Mouse (Mus musculus): ENCODE results near the gene Ogfr. TPM values are rescaled to one million over a fixed set of nuclear protein-coding genes. Genes with fewer than 3 reads are reported as not detected.

The Ogfr gene
- polyA plus RNA-seq (2012; fragmentation: generic; extraction: Trizol), result 10 to 100 TPM; 41.1 to 83.0 TPM

DNA sequence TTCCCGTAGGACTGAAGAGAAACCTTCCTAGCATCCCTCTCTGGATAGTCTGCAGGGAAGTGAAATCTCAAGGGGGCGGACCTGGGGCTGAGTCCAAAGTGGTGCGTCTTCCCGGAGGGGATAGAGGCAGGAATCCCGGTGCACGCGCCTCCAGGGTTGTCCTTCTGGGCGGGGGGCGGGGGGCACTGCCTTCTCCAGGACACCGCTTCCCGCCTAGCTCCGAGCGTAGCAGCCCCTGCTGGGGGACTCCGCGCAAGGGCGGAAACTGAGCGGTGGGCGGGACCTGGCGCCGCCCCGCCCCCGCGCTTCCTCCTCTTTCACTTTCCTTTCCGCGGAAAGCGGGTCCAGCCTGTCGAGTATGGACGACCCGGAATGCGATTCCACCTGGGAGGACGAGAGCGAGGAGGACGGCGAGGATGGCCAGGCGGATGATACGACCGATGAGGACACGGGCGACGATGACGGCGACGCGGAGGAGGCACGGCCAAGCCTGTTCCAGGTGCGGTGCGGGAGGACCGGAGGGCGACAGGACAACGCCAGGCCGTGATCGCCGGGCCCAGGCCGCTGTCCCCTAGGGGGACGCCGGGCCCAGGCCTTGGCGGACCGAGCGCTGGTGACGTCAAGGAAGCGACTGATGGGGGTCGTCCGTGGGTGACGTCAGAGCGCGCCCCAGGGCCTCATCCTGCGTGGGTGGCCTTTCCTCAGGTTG is at the start of gene Ogfr:
TSS of gene Ogfr (plus strand) at position 123 of the 709 bp plus-strand sequence.

DNA sequence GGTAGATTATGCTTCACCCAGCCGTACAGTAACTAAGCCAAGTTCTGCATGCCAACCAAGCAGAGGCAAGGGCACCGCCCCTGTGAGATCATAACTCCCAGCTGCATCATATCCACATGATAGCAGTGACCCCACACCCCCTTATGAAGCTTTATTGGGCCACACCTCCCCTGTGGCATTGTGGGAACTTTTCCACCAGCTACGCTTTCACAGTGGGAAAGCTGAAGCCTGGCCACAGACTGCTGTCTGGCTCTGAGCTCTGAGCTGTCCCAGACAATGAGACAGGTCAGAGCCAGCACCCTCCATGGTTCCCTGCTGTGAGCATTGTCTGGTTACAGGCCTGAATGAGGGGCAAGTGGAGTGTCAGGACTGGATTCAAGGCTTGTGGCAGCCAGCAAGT is 8.0 kb upstream of the Ogfr start, which contains the start of gene Mrgbp:
TSS of gene Mrgbp (plus strand) at position 303 of the 400 bp plus-strand sequence.

DNA sequence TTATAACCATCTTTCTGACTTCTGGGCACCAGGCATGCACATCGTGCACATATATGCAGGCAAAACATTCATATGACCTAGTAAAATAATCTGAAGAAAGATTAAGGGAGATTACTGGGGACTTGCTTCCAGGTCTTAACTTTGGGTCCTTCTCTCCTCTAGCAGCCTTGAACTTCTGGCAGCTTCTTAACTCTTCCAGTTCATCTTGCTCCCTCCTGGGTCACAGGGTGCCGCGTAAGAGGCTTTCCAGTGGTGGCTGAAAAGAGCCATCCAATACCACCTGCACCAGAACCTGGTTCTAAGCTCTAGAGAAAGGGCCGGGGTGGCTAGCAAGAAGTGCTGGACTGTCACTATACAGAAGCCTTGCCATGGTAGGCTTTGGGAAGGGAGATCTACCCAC is 8.4 kb downstream of the Ogfr start, which contains the start of gene Col9a3:
TSS of gene Col9a3 (plus strand) at position 301 of the 400 bp plus-strand sequence.

DNA sequence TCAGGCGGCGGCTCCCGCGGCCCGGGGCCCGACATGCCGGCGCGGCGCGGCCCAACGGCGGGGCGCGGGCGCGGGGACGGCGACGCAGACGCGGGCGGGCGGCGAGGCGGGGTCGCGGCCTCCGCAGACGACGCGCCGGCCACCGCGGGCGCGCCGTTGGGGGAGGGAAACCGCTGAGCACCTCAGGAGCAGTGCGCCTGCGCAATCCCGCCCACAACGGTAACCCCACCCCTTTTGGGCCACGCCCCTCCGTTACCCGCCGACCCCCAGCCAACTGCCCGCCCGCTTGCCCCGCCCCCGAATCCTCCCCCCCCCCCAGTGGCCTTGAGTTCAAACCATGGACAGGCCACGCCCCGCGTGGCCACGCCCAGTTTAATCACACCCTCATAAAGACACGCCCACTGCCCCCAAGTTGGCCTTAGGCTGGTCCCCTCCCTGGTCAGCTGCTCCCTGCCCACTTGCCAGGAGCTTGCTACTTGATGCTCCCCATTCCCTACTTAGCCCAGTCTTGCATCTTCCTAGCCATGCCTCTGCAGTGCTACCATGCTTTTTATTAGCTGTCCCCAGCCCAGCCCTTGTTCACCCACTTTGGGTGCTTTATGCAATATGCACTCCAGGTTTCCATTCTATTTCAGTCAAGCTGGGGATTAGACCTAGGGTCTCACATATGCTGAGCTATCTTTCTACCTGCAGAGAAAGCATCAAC is 53.7 kb downstream of the Ogfr start, which contains the start of gene Tcfl5:
TSS of gene Tcfl5 (minus strand) at position 154 of the 706 bp plus-strand sequence.

Other genes starting within 250 kb of the Ogfr start
- 1 to 10 TPM in 1 of 2 experiments, not detected in 1; 2.5 TPM for gene Slco4a1, start 133.0 kb upstream of the Ogfr start, polyA plus RNA-seq (2012; fragmentation: generic; extraction: Trizol)
- not detected for gene Ntsr1, start 89.3 kb upstream of the Ogfr start, polyA plus RNA-seq (2012; fragmentation: generic; extraction: Trizol)
- gene Mrgbp, start 7.9 kb upstream of the Ogfr start, polyA plus RNA-seq (2012; fragmentation: generic; extraction: Trizol), result 10 to 100 TPM in 1 of 2 experiments, 1 to 10 TPM in 1; 4.5 to 13.7 TPM
- gene Col9a3, start 8.5 kb downstream of the Ogfr start, polyA plus RNA-seq (2012; fragmentation: generic; extraction: Trizol), result 1 to 10 TPM in 1 of 2 experiments, under 1 TPM in 1; 0.16 to 1.4 TPM
- not detected for gene Tcfl5, start 53.5 kb downstream of the Ogfr start, polyA plus RNA-seq (2012; fragmentation: generic; extraction: Trizol)
- 1 to 10 TPM in 1 of 2 experiments, under 1 TPM in 1; 0.96 to 8.3 TPM for gene Dido1, start 120.8 kb downstream of the Ogfr start, polyA plus RNA-seq (2012; fragmentation: generic; extraction: Trizol)
- gene Gid8, start 120.9 kb downstream of the Ogfr start, polyA plus RNA-seq (2012; fragmentation: generic; extraction: Trizol), result 10 to 100 TPM; 12.0 to 35.0 TPM
- gene Slc17a9, start 136.0 kb downstream of the Ogfr start, polyA plus RNA-seq (2012; fragmentation: generic; extraction: Trizol), result under 1 TPM in 1 of 2 experiments, not detected in 1; 0.28 TPM
- gene Bhlhe23, start 187.7 kb downstream of the Ogfr start, polyA plus RNA-seq (2012; fragmentation: generic; extraction: Trizol), result not detected

Data from C3H10T1/2 (cell line).